Mouse (Mus musculus) MEL (cell line): Measurements from ENCODE around the gene Actg1. TPM values are rescaled to one million over a fixed set of nuclear protein-coding genes. Genes with fewer than 3 reads are reported as not detected.

ENCODE experiments used
- DNase-seq: peaks from one replicate; pipeline ENCODE4 v3.0.0; 2011; ENCODE audit warnings: low read depth, low spot score
- H3K27ac ChIP-seq: 2 replicates; pipeline ENCODE4 v1.5.1; 2012; ENCODE audit warnings: low read depth, mild to moderate bottlenecking, control low read depth, low read length, moderate library complexity; ENCODE audit not compliant: control insufficient read depth
- H3K27me3 ChIP-seq, 2 experiments: fragments of 150-350 bp in 1 of 2; sonication (generic) in 1 of 2; 2 replicates each; pipeline ENCODE4 v1.6.1; 2012; ENCODE audit warnings: low read length in 2 of 2, mild to moderate bottlenecking in 2 of 2, improper control_type of control experiment in 1 of 2, moderate library complexity in 1 of 2; ENCODE audit not compliant: insufficient read depth in 2 of 2, control insufficient read depth in 1 of 2
- H3K36me3 ChIP-seq, 2 experiments: 2 replicates each; pipeline ENCODE4 v1.6.1; 2012 to 2014; ENCODE audit warnings: low read length in 2 of 2, improper control_type of control experiment in 1 of 2, inconsistent platforms in 1 of 2, mild to moderate bottlenecking in 1 of 2; ENCODE audit not compliant: insufficient read depth in 2 of 2, control insufficient read depth in 1 of 2
- H3K4me1 ChIP-seq, 2 experiments: fragments of 150-350 bp in 1 of 2; sonication (generic) in 1 of 2; 2 replicates each; pipeline ENCODE4 v1.6.1; 2012; ENCODE audit warnings: low read length in 2 of 2, improper control_type of control experiment in 1 of 2, mild to moderate bottlenecking in 1 of 2; ENCODE audit not compliant: insufficient read depth in 2 of 2, control insufficient read depth in 1 of 2
- H3K4me3 ChIP-seq, 2 experiments: fragments of 150-350 bp in 1 of 2; sonication (generic) in 1 of 2; 2 replicates each; pipeline ENCODE4 v1.5.1; 2012; ENCODE audit warnings: low read depth in 2 of 2, low read length in 2 of 2, mild to moderate bottlenecking in 2 of 2, moderate library complexity in 2 of 2, control low read depth in 1 of 2, improper control_type of control experiment in 1 of 2; ENCODE audit not compliant: control insufficient read depth in 1 of 2, insufficient read depth in 1 of 2
- H3K79me2 ChIP-seq: 2 replicates; pipeline ENCODE4 v1.6.1; 2012; ENCODE audit warnings: mild to moderate bottlenecking, low read length, moderate library complexity; ENCODE audit not compliant: control insufficient read depth, poor library complexity, insufficient read depth
- H3K9ac ChIP-seq: 2 replicates; pipeline ENCODE4 v1.6.1; 2012; ENCODE audit warnings: low read depth, mild to moderate bottlenecking, control low read depth, low read length, moderate library complexity; ENCODE audit not compliant: control insufficient read depth, poor library complexity, severe bottlenecking
- H3K9me3 ChIP-seq: fragments of 150-350 bp; sonication (generic); replicated peaks from 2 replicates; pipeline ENCODE4 v1.6.1; 2012; ENCODE audit warnings: mild to moderate bottlenecking, low read length, improper control_type of control experiment, moderate library complexity; ENCODE audit not compliant: insufficient read depth
- BHLHE40 ChIP-seq: IDR thresholded peaks from 2 replicates; pipeline ENCODE4 v1.6.1; 2012; ENCODE audit warnings: low read depth, mild to moderate bottlenecking, inconsistent platforms, low read length, improper control_type of control experiment, borderline replicate concordance
- CHD1 ChIP-seq: IDR thresholded peaks from 2 replicates; pipeline ENCODE4 v1.6.1; 2012; ENCODE audit warnings: low read depth, mild to moderate bottlenecking, inconsistent platforms, low read length, improper control_type of control experiment
- CHD2 ChIP-seq: IDR thresholded peaks from 2 replicates; pipeline ENCODE4 v1.6.1; 2011; ENCODE audit warnings: low read length, improper control_type of control experiment
- CTCF ChIP-seq, 3 experiments: IDR thresholded peaks in 2 of 3; conservative IDR thresholded peaks in 1 of 3; 2 replicates each; pipeline ENCODE4 v1.5.1; 2011 to 2012; ENCODE audit warnings: low read length in 3 of 3, low read depth in 2 of 3, mild to moderate bottlenecking in 2 of 3, improper control_type of control experiment in 1 of 3, inconsistent platforms in 1 of 3, mixed read lengths in 1 of 3, moderate library complexity in 1 of 3; ENCODE audit not compliant: control insufficient read depth in 1 of 3, insufficient read depth in 1 of 3, poor library complexity in 1 of 3, severe bottlenecking in 1 of 3
- E2F4 ChIP-seq: IDR thresholded peaks from 2 replicates; pipeline ENCODE4 v1.6.1; 2011; ENCODE audit warnings: low read depth, low read length, improper control_type of control experiment, borderline replicate concordance
- ELF1 ChIP-seq: IDR thresholded peaks from 2 replicates; pipeline ENCODE4 v1.6.1; 2014; ENCODE audit warnings: low read depth, mild to moderate bottlenecking, inconsistent platforms, low read length, improper control_type of control experiment, moderate library complexity
- EP300 ChIP-seq, 2 experiments: IDR thresholded peaks; 2 replicates each; pipeline ENCODE4 v1.6.1; 2011; ENCODE audit warnings: improper control_type of control experiment in 2 of 2, low read length in 2 of 2, low read depth in 1 of 2, mild to moderate bottlenecking in 1 of 2
- ETS1 ChIP-seq: IDR thresholded peaks from 2 replicates; pipeline ENCODE4 v1.6.1; 2012; ENCODE audit warnings: low read depth, mild to moderate bottlenecking, inconsistent platforms, low read length, improper control_type of control experiment, moderate library complexity
- GABPA ChIP-seq: IDR thresholded peaks from 2 replicates; pipeline ENCODE4 v1.6.1; 2012; ENCODE audit warnings: low read depth, mild to moderate bottlenecking, inconsistent platforms, low read length, improper control_type of control experiment, moderate library complexity
- GATA1 ChIP-seq: IDR thresholded peaks from 2 replicates; pipeline ENCODE4 v1.6.1; 2011; ENCODE audit warnings: low read depth, low read length, improper control_type of control experiment
- HCFC1 ChIP-seq: IDR thresholded peaks from 2 replicates; pipeline ENCODE4 v1.6.1; 2012; ENCODE audit warnings: low read depth, mild to moderate bottlenecking, inconsistent platforms, low read length, improper control_type of control experiment, moderate library complexity
- JUND ChIP-seq: IDR thresholded peaks from 2 replicates; pipeline ENCODE4 v1.6.1; 2011; ENCODE audit warnings: low read depth, mild to moderate bottlenecking, improper control_type of control experiment, low read length
- KAT2A ChIP-seq: conservative IDR thresholded peaks from 2 replicates; pipeline ENCODE4 v1.6.1; 2012; ENCODE audit warnings: low read depth, low read length, improper control_type of control experiment, inconsistent platforms
- MAFK ChIP-seq: IDR thresholded peaks from 2 replicates; pipeline ENCODE4 v1.6.1; 2011; ENCODE audit warnings: low read depth, mild to moderate bottlenecking, low read length, improper control_type of control experiment, borderline replicate concordance
- MAX ChIP-seq: IDR thresholded peaks from 2 replicates; pipeline ENCODE4 v1.6.1; 2011; ENCODE audit warnings: low read length, improper control_type of control experiment
- MEF2A ChIP-seq: IDR thresholded peaks from 2 replicates; pipeline ENCODE4 v1.6.1; 2014; ENCODE audit warnings: low read depth, mild to moderate bottlenecking, inconsistent platforms, low read length, improper control_type of control experiment; ENCODE audit not compliant: poor library complexity, insufficient replicate concordance, severe bottlenecking; ENCODE audit errors: extremely low read depth
- MXI1 ChIP-seq: IDR thresholded peaks from 2 replicates; pipeline ENCODE4 v1.6.1; 2011; ENCODE audit warnings: mild to moderate bottlenecking, low read depth, low read length, improper control_type of control experiment
- MYB ChIP-seq: IDR thresholded peaks from 2 replicates; pipeline ENCODE4 v1.6.1; 2011; ENCODE audit warnings: mild to moderate bottlenecking, low read depth, low read length, improper control_type of control experiment
- MYC ChIP-seq: IDR thresholded peaks from 2 replicates; pipeline ENCODE4 v1.6.1; 2011; ENCODE audit warnings: low read depth, mild to moderate bottlenecking, low read length, improper control_type of control experiment, moderate library complexity
- NELFE ChIP-seq: IDR thresholded peaks from 2 replicates; pipeline ENCODE4 v1.6.1; 2011; ENCODE audit warnings: low read depth, low read length, improper control_type of control experiment
- NRF1 ChIP-seq: IDR thresholded peaks from 2 replicates; pipeline ENCODE4 v1.6.1; 2014; ENCODE audit warnings: low read depth, mild to moderate bottlenecking, inconsistent platforms, low read length, improper control_type of control experiment, moderate library complexity; ENCODE audit not compliant: poor library complexity, insufficient read depth, severe bottlenecking
- POLR2A ChIP-seq, 2 experiments: IDR thresholded peaks; 2 replicates each; pipeline ENCODE4 v1.6.1; 2011 to 2012; ENCODE audit warnings: low read length in 2 of 2, mild to moderate bottlenecking in 2 of 2, control low read depth in 1 of 2, improper control_type of control experiment in 1 of 2, low read depth in 1 of 2, moderate library complexity in 1 of 2; ENCODE audit not compliant: control insufficient read depth in 1 of 2, insufficient read depth in 1 of 2, poor library complexity in 1 of 2
- POLR2AphosphoS5 ChIP-seq: IDR thresholded peaks from 2 replicates; pipeline ENCODE4 v1.6.1; 2012; ENCODE audit warnings: low read depth, borderline replicate concordance, mild to moderate bottlenecking, inconsistent platforms, low read length, moderate library complexity, mixed read lengths
- RAD21 ChIP-seq: IDR thresholded peaks from 2 replicates; pipeline ENCODE4 v1.6.1; 2011; ENCODE audit warnings: mild to moderate bottlenecking, low read depth, low read length, improper control_type of control experiment
- RCOR1 ChIP-seq: IDR thresholded peaks from 2 replicates; pipeline ENCODE4 v1.6.1; 2012; ENCODE audit warnings: low read depth, mild to moderate bottlenecking, inconsistent platforms, low read length, improper control_type of control experiment
- SIN3A ChIP-seq: IDR thresholded peaks from 2 replicates; pipeline ENCODE4 v1.6.1; 2012; ENCODE audit warnings: low read length, improper control_type of control experiment, inconsistent platforms
- SMC3 ChIP-seq: IDR thresholded peaks from 2 replicates; pipeline ENCODE4 v1.6.1; 2011; ENCODE audit warnings: low read depth, low read length, improper control_type of control experiment
- TAL1 ChIP-seq: IDR thresholded peaks from 2 replicates; pipeline ENCODE4 v1.6.1; 2012; ENCODE audit warnings: mild to moderate bottlenecking, inconsistent platforms, low read length, moderate library complexity, mixed read lengths
- TBP ChIP-seq: IDR thresholded peaks from 2 replicates; pipeline ENCODE4 v1.8.0; 2011; ENCODE audit warnings: low read depth, low read length, improper control_type of control experiment
- TCF12 ChIP-seq: IDR thresholded peaks from 2 replicates; pipeline ENCODE4 v1.6.1; 2014; ENCODE audit warnings: low read depth, mild to moderate bottlenecking, inconsistent platforms, low read length, improper control_type of control experiment, moderate library complexity
- UBTF ChIP-seq: IDR thresholded peaks from 2 replicates; pipeline ENCODE4 v1.6.1; 2012; ENCODE audit warnings: low read depth, mild to moderate bottlenecking, inconsistent platforms, low read length, improper control_type of control experiment, moderate library complexity, borderline replicate concordance; ENCODE audit not compliant: insufficient read depth
- USF1 ChIP-seq: IDR thresholded peaks from 2 replicates; pipeline ENCODE4 v1.6.1; 2014; ENCODE audit warnings: low read depth, mild to moderate bottlenecking, inconsistent platforms, low read length, improper control_type of control experiment, moderate library complexity
- USF2 ChIP-seq, 2 experiments: IDR thresholded peaks; 2 replicates each; pipeline ENCODE4 v1.6.1; 2011 to 2012; ENCODE audit warnings: improper control_type of control experiment in 2 of 2, low read length in 2 of 2, borderline replicate concordance in 1 of 2, inconsistent platforms in 1 of 2, low read depth in 1 of 2, mild to moderate bottlenecking in 1 of 2; ENCODE audit not compliant: insufficient read depth in 1 of 2
- ZC3H11A ChIP-seq: IDR thresholded peaks from 2 replicates; pipeline ENCODE4 v1.6.1; 2012; ENCODE audit warnings: low read depth, mild to moderate bottlenecking, inconsistent platforms, low read length, improper control_type of control experiment
- ZKSCAN1 ChIP-seq: IDR thresholded peaks from 2 replicates; pipeline ENCODE4 v1.6.1; 2012; ENCODE audit warnings: low read depth, mild to moderate bottlenecking, inconsistent platforms, low read length, improper control_type of control experiment, moderate library complexity
- ZMIZ1 ChIP-seq: IDR thresholded peaks from 2 replicates; pipeline ENCODE4 v1.6.1; 2012; ENCODE audit warnings: low read depth, mild to moderate bottlenecking, inconsistent platforms, low read length, improper control_type of control experiment, moderate library complexity
- ZNF384 ChIP-seq: IDR thresholded peaks from 2 replicates; pipeline ENCODE4 v1.6.1; 2012; ENCODE audit warnings: low read depth, mild to moderate bottlenecking, inconsistent platforms, low read length, improper control_type of control experiment
- polyA plus RNA-seq, 2 experiments: library from polyadenylated mRNA; stranded (reverse) in 1 of 2; unstranded in 1 of 2; fragments of >175 nt in 1 of 2; fragments of >200 nt in 1 of 2; gene quantifications; 2 replicates each; pipeline versions ENCODE4 v1.2.1 to v1.2.4; 2012; ENCODE audit warnings: low replicate concordance in 2 of 2, low read depth in 1 of 2; ENCODE audit not compliant: insufficient read length in 2 of 2, insufficient read depth in 1 of 2, missing spikeins in 1 of 2
- total RNA-seq: library from RNA; depleted of rRNA; stranded (reverse); fragments of 300-350 nt; gene quantifications from 2 replicates; pipeline ENCODE4 v1.2.3, GENCODE M21; 2012

The Actg1 gene
- total and polyA plus RNA-seq, 3 experiments = 899 to 1,784 (median 1,328) TPM

- H3K9me3 ChIP-seq = no peaks in the 10 kb centered on the region
- H3K36me3 ChIP-seq = no peaks in the 10 kb centered on the region; a peak in 1 of 4 replicates
- no peaks in the 10 kb centered on the region for H3K4me1 ChIP-seq
Measured at GRCm38 (mm10) chr11:120369656-120370055, 21.3 kb upstream of the Actg1 start.

GRCm38 (mm10) chr11:120366443-120367027 lies 18.2 kb upstream of the Actg1 start:
- no peak overlapping the region for H3K9ac ChIP-seq
- H3K79me2 ChIP-seq = no peaks in the 10 kb centered on the region
- no peak overlapping the region for H3K27ac ChIP-seq
- no peak for DNase-seq
- H3K27me3 ChIP-seq = no peaks in the 10 kb centered on the region
- no peaks in the 10 kb centered on the region for H3K9me3 ChIP-seq
- no peaks in the 10 kb centered on the region for H3K4me1 ChIP-seq
- no peak overlapping the region for H3K4me3 ChIP-seq
- H3K36me3 ChIP-seq = no peaks in the 10 kb centered on the region
- TF ChIP-seq HCFC1 = no peak
- no peak for TF ChIP-seq MXI1
- TF ChIP-seq UBTF = no peak
- TF ChIP-seq ZKSCAN1 = no peak
- TF ChIP-seq KAT2A = no peak
- no peak for TF ChIP-seq USF2 (IDR thresholded peaks at IDR 0.05; ENCODE audit: borderline replicate concordance in 1 of 2, insufficient read depth in 1 of 2, low read depth in 1 of 2, low read length in 2 of 2)
- no peak for TF ChIP-seq ETS1
- no peak for TF ChIP-seq TAL1
- TF ChIP-seq ZNF384 = no peak
- TF ChIP-seq MEF2A = no peak
- TF ChIP-seq POLR2AphosphoS5 = no peak
- TF ChIP-seq TCF12 = no peak
- TF ChIP-seq NRF1 = no peak
- no peak for TF ChIP-seq MAFK
- TF ChIP-seq GABPA = no peak

More at GRCm38 (mm10) chr11:120369656-120370055, 21.3 kb upstream of the Actg1 start:
- no peaks in the 10 kb centered on the region for H3K79me2 ChIP-seq
- no peak overlapping the region for H3K9ac ChIP-seq
- TF ChIP-seq EP300 (IDR thresholded peaks at IDR 0.05; ENCODE audit: low read depth in 1 of 2, low read length in 2 of 2) (no peak), CHD1 (no peak), MAFK (no peak), USF2 (IDR thresholded peaks at IDR 0.05; ENCODE audit: borderline replicate concordance in 1 of 2, insufficient read depth in 1 of 2, low read depth in 1 of 2, low read length in 2 of 2) (no peak), TBP (no peak), ETS1 (no peak), MEF2A (no peak), MXI1 (no peak), SIN3A (0 out of 2 replicates have a peak, but pooled peaks have one; percentile 35), TCF12 (no peak), SMC3 (peak; percentile 80), POLR2AphosphoS5 (no peak), JUND (no peak), GATA1 (no peak), RCOR1 (no peak), CTCF (IDR thresholded peaks at IDR 0.05 in 2 of 3, conservative IDR thresholded peaks at IDR 0.05 in 1 of 3; ENCODE audit: control insufficient read depth in 1 of 3, insufficient read depth in 1 of 3, low read depth in 2 of 3, low read length in 3 of 3, poor library complexity in 1 of 3, severe bottlenecking in 1 of 3) (peak; percentile 63 to 95 (median 81)), MAX (no peak), ELF1 (no peak), MYB (no peak), ZMIZ1 (no peak), HCFC1 (no peak), UBTF (no peak), POLR2A (IDR thresholded peaks at IDR 0.05; ENCODE audit: control insufficient read depth in 1 of 2, insufficient read depth in 1 of 2, low read depth in 1 of 2, low read length in 2 of 2, poor library complexity in 1 of 2) (no peak), TAL1 (no peak), BHLHE40 (no peak), CHD2 (no peak), GABPA (no peak), RAD21 (peak; percentile 57), ZNF384 (no peak), NRF1 (no peak), ZC3H11A (peak; percentile 50; the same call in 1 of the 2 replicates), E2F4 (no peak), NELFE (no peak), KAT2A (no peak), USF1 (no peak), MYC (no peak)
- no peaks in the 10 kb centered on the region for H3K27me3 ChIP-seq
- H3K27ac ChIP-seq = no peak overlapping the region
- DNase-seq = peak; percentile 72
- H3K4me3 ChIP-seq = no peak overlapping the region
